ENCODE assay signal across 10 mouse cellular contexts in genomic region chr7:111241538-111241937, GRCm38 (mm10).
DNase-seq lines count a peak whose midpoint lies in the region; TF ChIP-seq lines count a peak whose summit lies in the region.
"Had no signal": no experiment of that assay in that cellular context is flagged by ENCODE, and none has a peak within 500 bp of the region (broad histone marks: within the 10 kb centered on the region; RNA-seq: fewer than 3 reads in every experiment).

No protein-coding gene starts in this region.

- TF ChIP-seq CTCF in layer of hippocampus, adult 2 months (conservative IDR thresholded peaks at IDR 0.05) = peak; percentile 74

- no peak overlapping the region for H3K4me3 ChIP-seq in layer of hippocampus, adult 2 months
- H3K4me3 ChIP-seq: hindbrain, embryonic 15.5 days; stomach, embryonic 15.5 days had no signal

- H3K27ac ChIP-seq in layer of hippocampus, adult 2 months = no peak overlapping the region
- H3K27ac ChIP-seq: hindbrain, embryonic 15.5 days; stomach, embryonic 15.5 days had no signal

- peak; percentile 53 for DNase-seq in embryo, embryonic 10.5 days (ENCODE audit: low spot score)
- no peak for DNase-seq in embryo, embryonic 10 days (ENCODE audit: low spot score)
- DNase-seq in layer of hippocampus, adult 2 months (ENCODE audit: low spot score in 2 of 2) = peak; percentile 15 to 51
- DNase-seq in layer of hippocampus, adult 9-10 months (ENCODE audit: low spot score) = no peak
- DNase-seq in 416B (ENCODE audit: low read depth) = peak; percentile 32
- DNase-seq in heart, postnatal 4 days = peak; percentile 63
- no peak for DNase-seq in ovary, postnatal 36 days (ENCODE audit: low spot score)
- DNase-seq in neural tube, embryonic 10.5 days (ENCODE audit: extremely low spot score, low spot score) = no peak

Comparison
In these comparisons a context has a peak if more than half of its experiments do, and no peak if none do; other contexts are left out.
1. DNase-seq: peak in embryo, embryonic 10.5 days (single experiment), layer of hippocampus, adult 2 months (2 of 2), 416B (single experiment) and heart, postnatal 4 days (single experiment); none in embryo, embryonic 10 days (single experiment), layer of hippocampus, adult 9-10 months (single experiment), ovary, postnatal 36 days (single experiment) and neural tube, embryonic 10.5 days (single experiment).